Mouse (Mus musculus): ENCODE results near the gene Apoc2. TPM values are rescaled to one million over a fixed set of nuclear protein-coding genes. Genes with fewer than 3 reads are reported as not detected.

Apoc2 gene
- polyA plus RNA-seq (2012; rRNA removed) (1.2 and 1.4 TPM in 2 replicates), polyA plus RNA-seq (2014; fragmentation: Nextera tagmentation; extraction: Ambion mirVana) (1.5 TPM in 1 of 2 replicates, not detected in the other)

GRCm38 (mm10) chr7:19677872-19678271, at the start of gene Apoc2:
Gene Apoc2, minus strand, starts transcription at chr7:19677941.
- Histone ChIP-seq H3K9me3 (ENCODE audit: control insufficient read depth, low read length) (no peaks in the 10 kb centered on the region), H3K27me3 (ENCODE audit: control insufficient read depth, insufficient read depth, low read length) (no peaks in the 10 kb centered on the region), H3K4me2 (replicated peaks; ENCODE audit: low read depth, low read length, severe bottlenecking) (no peak within 1 kb of the TSS), H3K4me1 (ENCODE audit: control insufficient read depth, insufficient read depth, low read length) (no peaks in the 10 kb centered on the region), H3K36me3 (ENCODE audit: control insufficient read depth, insufficient read depth, low read length) (no peaks in the 10 kb centered on the region), H3K4me3 (replicated peaks; ENCODE audit: low read length) (no peak within 1 kb of the TSS), H3K9ac (ENCODE audit: low read depth, low read length, severe bottlenecking) (no peak within 1 kb of the TSS), H3K27ac (replicated peaks; ENCODE audit: low read depth, low read length) (no peak within 1 kb of the TSS)
- no peak for TF ChIP-seq POLR2A (IDR thresholded peaks at IDR 0.05; ENCODE audit: borderline replicate concordance, extremely low read depth, insufficient read depth, insufficient read length)
- ATAC-seq (ENCODE audit: low FRiP score, low read depth) (no peak), DNase-seq (ENCODE audit: low spot score) (no peak)
- 76% methylated on average over 8 of the region's 8 CpGs for WGBS

GRCm38 (mm10) chr7:19726541-19726940, 48.8 kb upstream of the Apoc2 start:
- H3K27ac ChIP-seq (replicated peaks; ENCODE audit: low read depth, low read length), result no peak overlapping the region
- WGBS, result 82% methylated on average over 4 of the region's 4 CpGs
- no peak for TF ChIP-seq POLR2A (IDR thresholded peaks at IDR 0.05; ENCODE audit: borderline replicate concordance, extremely low read depth, insufficient read depth, insufficient read length)
- no peak overlapping the region for H3K9ac ChIP-seq (ENCODE audit: low read depth, low read length, severe bottlenecking)
- 0 out of 2 replicates have a peak, but pooled peaks cover under 1% of the 10 kb centered on the region for H3K9me3 ChIP-seq (ENCODE audit: control insufficient read depth, low read length)
- no peak overlapping the region for H3K4me2 ChIP-seq (replicated peaks; ENCODE audit: low read depth, low read length, severe bottlenecking)
- H3K36me3 ChIP-seq (ENCODE audit: control insufficient read depth, insufficient read depth, low read length), result peaks cover 88% of the 10 kb centered on the region
- no peaks in the 10 kb centered on the region for H3K4me1 ChIP-seq (ENCODE audit: control insufficient read depth, insufficient read depth, low read length)
- no peak overlapping the region for H3K4me3 ChIP-seq (replicated peaks; ENCODE audit: low read length)
- ATAC-seq (ENCODE audit: low FRiP score, low read depth), result no peak
- no peaks in the 10 kb centered on the region for H3K27me3 ChIP-seq (ENCODE audit: control insufficient read depth, insufficient read depth, low read length)
- DNase-seq (ENCODE audit: low spot score), result no peak

- TF ChIP-seq POLR2A (IDR thresholded peaks at IDR 0.05; ENCODE audit: borderline replicate concordance, extremely low read depth, insufficient read depth, insufficient read length), result no peak
- no peak for DNase-seq (ENCODE audit: low spot score)
- H3K4me2 ChIP-seq (replicated peaks; ENCODE audit: low read depth, low read length, severe bottlenecking), result no peak overlapping the region
- H3K36me3 ChIP-seq (ENCODE audit: control insufficient read depth, insufficient read depth, low read length), result peaks cover 80% of the 10 kb centered on the region
- no peak overlapping the region for H3K27ac ChIP-seq (replicated peaks; ENCODE audit: low read depth, low read length)
- H3K4me1 ChIP-seq (ENCODE audit: control insufficient read depth, insufficient read depth, low read length), result no peaks in the 10 kb centered on the region
- no peak for ATAC-seq (ENCODE audit: low FRiP score, low read depth)
- peaks cover 11% of the 10 kb centered on the region for H3K9me3 ChIP-seq (ENCODE audit: control insufficient read depth, low read length)
- H3K4me3 ChIP-seq (replicated peaks; ENCODE audit: low read length), result no peak overlapping the region
- H3K9ac ChIP-seq (ENCODE audit: low read depth, low read length, severe bottlenecking), result no peak overlapping the region
- no peaks in the 10 kb centered on the region for H3K27me3 ChIP-seq (ENCODE audit: control insufficient read depth, insufficient read depth, low read length)
- WGBS, result 96% methylated on average over 12 of the region's 12 CpGs
Measured at GRCm38 (mm10) chr7:19724167-19724566, 46.4 kb upstream of the Apoc2 start.

GRCm38 (mm10) chr7:19722754-19723195, 45.0 kb upstream of the Apoc2 start:
- TF ChIP-seq POLR2A (IDR thresholded peaks at IDR 0.05; ENCODE audit: borderline replicate concordance, extremely low read depth, insufficient read depth, insufficient read length), result no peak
- Histone ChIP-seq H3K4me1 (ENCODE audit: control insufficient read depth, insufficient read depth, low read length) (no peaks in the 10 kb centered on the region), H3K9me3 (ENCODE audit: control insufficient read depth, low read length) (peaks cover 11% of the 10 kb centered on the region), H3K27ac (replicated peaks; ENCODE audit: low read depth, low read length) (no peak overlapping the region), H3K36me3 (ENCODE audit: control insufficient read depth, insufficient read depth, low read length) (peaks cover 80% of the 10 kb centered on the region), H3K27me3 (ENCODE audit: control insufficient read depth, insufficient read depth, low read length) (no peaks in the 10 kb centered on the region), H3K4me2 (replicated peaks; ENCODE audit: low read depth, low read length, severe bottlenecking) (no peak overlapping the region), H3K4me3 (replicated peaks; ENCODE audit: low read length) (no peak overlapping the region), H3K9ac (ENCODE audit: low read depth, low read length, severe bottlenecking) (no peak overlapping the region)
- 91% methylated on average over 6 of the region's 6 CpGs for WGBS
- ATAC-seq (ENCODE audit: low FRiP score, low read depth) (no peak), DNase-seq (ENCODE audit: low spot score) (no peak)

- Histone ChIP-seq H3K27me3 (ENCODE audit: control insufficient read depth, insufficient read depth, low read length) (no peaks in the 10 kb centered on the region), H3K4me3 (replicated peaks; ENCODE audit: low read length) (no peak overlapping the region), H3K9ac (ENCODE audit: low read depth, low read length, severe bottlenecking) (no peak overlapping the region), H3K9me3 (ENCODE audit: control insufficient read depth, low read length) (peaks cover 11% of the 10 kb centered on the region), H3K4me1 (ENCODE audit: control insufficient read depth, insufficient read depth, low read length) (peaks cover 4% of the 10 kb centered on the region; the same call in 1 of the 2 replicates), H3K36me3 (ENCODE audit: control insufficient read depth, insufficient read depth, low read length) (peaks cover 50% of the 10 kb centered on the region), H3K27ac (replicated peaks; ENCODE audit: low read depth, low read length) (no peak overlapping the region), H3K4me2 (replicated peaks; ENCODE audit: low read depth, low read length, severe bottlenecking) (no peak overlapping the region)
- 87% methylated on average over 4 of the region's 4 CpGs for WGBS
- ATAC-seq (ENCODE audit: low FRiP score, low read depth) (no peak), DNase-seq (ENCODE audit: low spot score) (no peak)
- TF ChIP-seq POLR2A (IDR thresholded peaks at IDR 0.05; ENCODE audit: borderline replicate concordance, extremely low read depth, insufficient read depth, insufficient read length), result no peak
Measured at GRCm38 (mm10) chr7:19719200-19719599, 41.5 kb upstream of the Apoc2 start.
